Mouse (Mus musculus) splenic B cell, adult 2 months (primary cell): Measurements from ENCODE around the gene Olfr1158.
"Not testable (repeated sequence)": the region's sequence is repeated elsewhere in the genome, so short reads cannot be mapped to it uniquely, and the experiment has no call there.

ENCODE experiments used
- DNase-seq: peaks from one replicate; pipeline ENCODE4 v3.0.0-alpha.2; 2011; ENCODE audit warnings: low read depth, low spot score
- H3K27me3 ChIP-seq: 2 replicates; pipeline ENCODE4 v1.6.1; 2012; ENCODE audit warnings: mild to moderate bottlenecking, low read length, moderate library complexity, mixed read lengths; ENCODE audit not compliant: control insufficient read depth, poor library complexity, insufficient read depth, severe bottlenecking
- H3K36me3 ChIP-seq: 2 replicates; pipeline ENCODE4 v1.6.1; 2012; ENCODE audit warnings: mild to moderate bottlenecking, low read length, moderate library complexity, mixed read lengths; ENCODE audit not compliant: control insufficient read depth, poor library complexity, insufficient read depth, severe bottlenecking

Gene Olfr1158

GRCm38 (mm10) chr2:87989813-87990212 is at the start of gene Olfr1158:
TSS of gene Olfr1158 (plus strand) at chr2:87990113.
- DNase-seq: no peak
- H3K36me3 ChIP-seq: no peaks in the 10 kb centered on the region
- H3K27me3 ChIP-seq: no peaks in the 10 kb centered on the region

GRCm38 (mm10) chr2:87945037-87945436 is 44.9 kb upstream of the Olfr1158 start, which contains the start of gene Olfr1155:
TSS of gene Olfr1155 (minus strand) at chr2:87945137.
- Histone ChIP-seq H3K36me3 (no peaks in the 10 kb centered on the region), H3K27me3 (no peaks in the 10 kb centered on the region)
- no peak for DNase-seq

- DNase-seq: no peak
- H3K36me3 ChIP-seq: no peaks in the 10 kb centered on the region
- no peaks in the 10 kb centered on the region for H3K27me3 ChIP-seq
These were observed 36.9 kb upstream of the Olfr1158 start, which contains the start of gene Olfr1156 for GRCm38 (mm10) chr2:87953000-87953399. TSS of gene Olfr1156 (minus strand) at chr2:87953100.

- DNase-seq: no peak
- H3K27me3 ChIP-seq: no peaks in the 10 kb centered on the region
- H3K36me3 ChIP-seq: no peaks in the 10 kb centered on the region
These were observed 21.7 kb upstream of the Olfr1158 start, which contains the start of gene Olfr1157 for GRCm38 (mm10) chr2:87968199-87968598. TSS of gene Olfr1157 (minus strand) at chr2:87968299.

DNA sequence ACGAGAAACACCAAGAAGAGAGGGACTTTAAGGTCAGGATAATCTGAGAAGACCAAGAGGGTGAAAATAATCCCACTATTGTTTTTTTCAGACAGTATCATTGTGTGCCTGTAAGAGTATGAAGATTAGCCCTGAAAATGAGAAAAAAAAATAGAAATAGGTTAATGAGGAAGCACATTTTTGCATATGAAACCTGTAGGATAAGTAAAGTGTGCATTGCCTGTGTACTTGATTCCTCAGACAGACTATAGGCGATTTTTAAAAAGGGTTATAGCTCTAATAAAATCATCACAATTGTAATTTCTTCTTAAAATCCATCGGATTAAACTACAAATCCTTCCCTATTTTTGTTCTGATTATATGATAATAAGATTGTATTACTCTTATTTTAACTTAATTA is 15.3 kb upstream of the Olfr1158 start, which contains the start of gene Olfr74:
Gene Olfr74, minus strand, starts transcription at position 101 of the 400 bp plus-strand sequence.
- H3K27me3 ChIP-seq: no peaks in the 10 kb centered on the region
- no peaks in the 10 kb centered on the region for H3K36me3 ChIP-seq
- DNase-seq: no peak

DNA sequence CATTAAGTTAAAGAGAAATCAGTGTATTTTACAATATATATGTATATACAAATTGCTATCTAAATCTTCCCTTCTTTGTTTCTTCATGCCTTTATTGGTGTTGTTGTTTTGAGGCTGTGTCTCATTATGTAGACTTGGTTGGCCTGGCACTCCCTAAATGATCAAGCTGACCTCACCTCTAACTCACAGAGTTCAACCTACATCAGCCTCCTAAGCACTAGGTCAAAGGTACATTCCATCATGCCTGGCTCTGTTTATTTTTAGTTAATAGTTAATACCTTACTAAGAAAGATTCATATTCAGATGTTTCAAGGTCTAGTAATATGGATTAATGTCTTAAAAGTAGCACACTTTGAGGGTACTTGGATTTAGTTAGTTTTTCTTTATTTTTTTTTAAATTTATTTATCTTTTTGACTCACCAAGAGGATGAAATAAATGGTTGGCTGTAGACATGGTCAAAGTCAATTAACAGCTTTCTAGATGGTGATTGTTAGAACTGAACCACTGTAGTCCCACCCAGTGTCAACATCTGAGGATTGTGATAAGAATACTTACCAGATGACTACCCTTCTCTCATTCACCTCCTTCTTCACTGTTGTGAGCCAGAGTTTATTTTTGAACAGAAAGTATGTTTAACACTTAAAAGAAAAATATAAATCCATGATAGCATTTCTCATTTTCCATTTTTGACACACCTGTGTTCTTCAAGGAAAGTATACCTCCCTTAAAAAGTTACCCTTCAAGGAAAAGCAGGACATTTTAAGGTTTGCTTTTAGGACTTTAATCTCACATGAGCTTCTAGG is 17.8 kb downstream of the Olfr1158 start, which contains the start of gene Olfr1160:
Gene Olfr1160, minus strand, starts transcription at position 754 of the 804 bp plus-strand sequence.
- H3K27me3 ChIP-seq: no peaks in the 10 kb centered on the region
- DNase-seq: no peak
- H3K36me3 ChIP-seq: no peaks in the 10 kb centered on the region

- DNase-seq, H3K27me3 ChIP-seq, H3K36me3 ChIP-seq: not testable (repeated sequence)
These were observed 32.6 kb downstream of the Olfr1158 start, which contains the start of gene Olfr1161 for GRCm38 (mm10) chr2:88022474-88022873. TSS of gene Olfr1161 (plus strand) at chr2:88022774.

DNA sequence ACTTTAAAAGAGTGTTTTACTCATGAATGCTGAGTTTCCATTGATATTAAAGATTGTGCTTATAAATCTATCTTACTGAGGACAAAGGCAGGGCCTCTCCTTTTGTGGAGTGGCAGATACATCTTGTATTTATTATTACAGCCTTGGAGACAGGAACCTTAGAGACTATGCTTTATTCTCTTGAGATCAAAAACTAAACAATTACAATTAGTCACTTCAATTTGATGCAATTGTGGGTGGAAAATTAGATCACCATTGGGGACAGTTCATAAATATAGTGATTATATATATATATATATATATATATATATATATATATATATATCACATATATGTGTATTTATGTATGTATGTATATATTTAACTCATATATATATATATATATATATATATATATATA is 47.7 kb downstream of the Olfr1158 start, which contains the start of gene Olfr73:
Gene Olfr73, minus strand, starts transcription at position 101 of the 400 bp plus-strand sequence.
- DNase-seq: no peak
- no peaks in the 10 kb centered on the region for H3K36me3 ChIP-seq
- no peaks in the 10 kb centered on the region for H3K27me3 ChIP-seq
